ENCODE assay signal across 8 mouse cellular contexts in the genomic region with DNA sequence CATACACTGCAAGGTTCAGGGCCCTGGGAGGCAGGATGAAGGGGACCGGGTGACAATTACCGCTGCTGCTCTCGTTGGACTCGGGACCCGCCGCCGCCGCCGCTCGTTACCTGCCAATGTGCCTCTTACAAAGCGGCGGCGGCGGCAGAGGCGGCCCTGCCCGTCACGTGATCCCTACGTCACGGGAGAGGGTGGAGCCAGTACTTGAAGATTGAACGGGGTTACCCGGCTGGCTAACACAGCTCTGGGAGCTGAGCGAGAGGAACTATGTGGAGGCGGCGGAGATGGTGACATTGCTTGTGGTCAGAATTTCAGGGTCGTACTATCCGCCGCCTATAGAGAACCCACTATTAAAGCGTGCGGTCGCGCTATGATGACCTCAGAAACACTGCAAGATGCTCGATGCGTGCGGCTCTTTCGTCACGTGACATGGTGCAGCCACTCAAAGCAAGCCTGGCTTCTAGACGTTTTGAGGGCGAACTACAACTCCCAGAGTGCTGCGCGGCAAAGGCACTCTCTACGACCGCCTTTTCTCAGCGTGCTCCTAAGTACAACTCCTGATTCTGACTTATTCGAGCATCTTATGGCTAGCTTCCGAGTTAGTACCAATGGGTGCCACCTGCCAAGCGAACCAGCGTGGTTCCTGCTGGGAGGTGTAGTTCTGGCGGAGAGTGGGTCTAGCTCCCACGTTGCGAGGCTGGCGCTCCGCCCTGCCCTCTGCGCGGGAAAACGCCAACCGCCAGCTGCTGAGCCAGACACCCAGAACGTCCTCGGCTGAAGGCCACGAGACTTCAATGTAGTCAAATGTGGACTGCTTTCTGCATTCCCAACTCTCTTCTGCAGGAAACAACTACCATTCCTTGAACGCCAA. TPM values are rescaled to one million over a fixed set of nuclear protein-coding genes. Genes with fewer than 3 reads are reported as not detected.
DNase-seq lines count a peak whose midpoint lies in the region; ATAC-seq and TF ChIP-seq lines count a peak whose summit lies in the region.

Gene Ubap2, minus strand, starts transcription at position 165 of the 871 bp plus-strand sequence.

- in situ Hi-C loops in ES-E14 (cut with MboI; ENCODE audit: low sequenced_read_pairs in 2 of 2, unreplicated experiment in 2 of 2) = no loop called here

- WGBS in forebrain, embryonic 15.5 days = under 1% methylated on average over 60 of the region's 60 CpGs
- WGBS in lung, adult 2 months = under 1% methylated on average over 60 of the region's 60 CpGs

- TF ChIP-seq POLR2A in lung, adult 2 months (IDR thresholded peaks at IDR 0.05; ENCODE audit: borderline replicate concordance, extremely low read depth, low read depth, low read length) = no peak

- H3K4me2 ChIP-seq in forebrain, embryonic 15.5 days (replicated peaks) = peak within 1 kb of the TSS; percentile 82

- H3K4me3 ChIP-seq in ES-E14 (ENCODE audit: insufficient read depth in 1 of 2, low read depth in 1 of 2, low read length in 2 of 2, poor library complexity in 1 of 2, severe bottlenecking in 1 of 2) = peak within 1 kb of the TSS; percentile 89 to 96
- H3K4me3 ChIP-seq in forebrain, embryonic 15.5 days = peak within 1 kb of the TSS; percentile 88
- peak within 1 kb of the TSS; percentile 97 for H3K4me3 ChIP-seq in lung, adult 2 months (replicated peaks; ENCODE audit: extremely low read depth, low read depth, low read length)

- peak; percentile 98 for ATAC-seq in forebrain, embryonic 15.5 days (replicated peaks)
- peak; percentile 95 for ATAC-seq in neutrophil, adult 5-6 weeks (ENCODE audit: extremely low read depth, insufficient number of reproducible peaks, low FRiP score, poor library complexity, severe bottlenecking)

- no peak for TF ChIP-seq CTCF in lung, adult 2 months (IDR thresholded peaks at IDR 0.05; ENCODE audit: insufficient read depth, low read length)

- intact Hi-C loops in heart, postnatal 25 days (cut with DNase I) = loop anchor here (5.0 kb wide), 2 partner anchors 37 to 153 kb away; partner anchors contain the start of genes Dcaf12 and Nol6

- peak; percentile 99 for DNase-seq in ES-E14 (ENCODE audit: low read depth, low spot score)
- peak; percentile 98 for DNase-seq in cerebellum, adult 11-12 months
- DNase-seq in heart, postnatal 25 days (ENCODE audit: low spot score) = peak; percentile 94
- peak; percentile 96 to 100 for DNase-seq in layer of hippocampus, adult 18-20 months (ENCODE audit: low spot score in 2 of 2)
- DNase-seq in lung, adult 2 months = peak; percentile 98
- peak; percentile 94 to 96 for DNase-seq in thymus, adult 18-20 months

- no peaks in the 10 kb centered on the region for H3K9me3 ChIP-seq in ES-E14 (ENCODE audit: control insufficient read depth, insufficient read depth, low read depth, low read length)
- no peaks in the 10 kb centered on the region for H3K9me3 ChIP-seq in forebrain, embryonic 15.5 days

- H3K9ac ChIP-seq in ES-E14 (ENCODE audit: insufficient read depth, low read depth, low read length, poor library complexity, severe bottlenecking) = peak within 1 kb of the TSS; percentile 100
- H3K9ac ChIP-seq in forebrain, embryonic 15.5 days (replicated peaks) = peak within 1 kb of the TSS; percentile 91

- peaks cover 0 to 8% of the 10 kb centered on the region in 2 experiments; a peak in 3 of 4 replicates for H3K4me1 ChIP-seq in ES-E14 (ENCODE audit: control insufficient read depth in 2 of 2, insufficient read depth in 2 of 2, low read length in 2 of 2, poor library complexity in 1 of 2)
- H3K4me1 ChIP-seq in forebrain, embryonic 15.5 days = peaks cover 32% of the 10 kb centered on the region
- H3K4me1 ChIP-seq in lung, adult 2 months (ENCODE audit: control insufficient read depth, insufficient read depth, low read length) = peaks cover 4% of the 10 kb centered on the region; the same call in 1 of the 2 replicates

- no peaks in the 10 kb centered on the region for H3K27me3 ChIP-seq in forebrain, embryonic 15.5 days

- peak within 1 kb of the TSS; percentile 99 for H3K27ac ChIP-seq in ES-E14 (ENCODE audit: insufficient read depth, low read depth, low read length, poor library complexity, severe bottlenecking)
- H3K27ac ChIP-seq in forebrain, embryonic 15.5 days (replicated peaks) = peak within 1 kb of the TSS; percentile 93

- H3K36me3 ChIP-seq in ES-E14 (ENCODE audit: control insufficient read depth, insufficient read depth, low read length, poor library complexity, severe bottlenecking) = peaks cover 9% of the 10 kb centered on the region
- 0 out of 2 replicates have a peak, but pooled peaks cover 4% of the 10 kb centered on the region for H3K36me3 ChIP-seq in forebrain, embryonic 15.5 days

TF ChIP-seq in ES-E14, 5 proteins besides CTCF, POLR2A, EP300 and RAD21:
- no peak for TF ChIP-seq MAFK (IDR thresholded peaks at IDR 0.05; ENCODE audit: insufficient read depth, low read depth, low read length)
- TF ChIP-seq CHD2 (IDR thresholded peaks at IDR 0.05; ENCODE audit: low read depth, low read length) = 0 out of 2 replicates have a peak, but pooled peaks have one; percentile 13
- TF ChIP-seq HCFC1 (IDR thresholded peaks at IDR 0.05; ENCODE audit: borderline replicate concordance, insufficient read depth, low read length) = peak; percentile 94
- no peak for TF ChIP-seq ZC3H11A (IDR thresholded peaks at IDR 0.05; ENCODE audit: borderline replicate concordance, low read depth, low read length)
- no peak for TF ChIP-seq ZNF384 (IDR thresholded peaks at IDR 0.05; ENCODE audit: low read depth, low read length)
TF ChIP-seq in ES-E14: peak in this region for 2.

RNA-seq across cellular contexts. Expression of gene Ubap2, which starts in this region (rescaled TPM):
- 41.2 and 42.7 TPM in 2 replicates for total RNA-seq in ES-E14 (2012; rRNA removed)
- 54.9 and 58.9 TPM in 2 replicates for polyA plus RNA-seq in forebrain, embryonic 15.5 days (2015; fragmentation: Nextera tagmentation; extraction: Ambion mirVana)
- total RNA-seq in heart, postnatal 25 days (2021) = 10 to 100 TPM; 63.5 to 64.2 TPM
- 10 to 100 TPM; 37.7 to 39.6 TPM for total RNA-seq in layer of hippocampus, adult 18-20 months (2021)
- polyA plus RNA-seq in lung, adult 2 months (2012; rRNA removed) = 53.1 and 62.2 TPM in 2 replicates
- total RNA-seq in neutrophil, adult 5-6 weeks (2017) = 23.9 and 25.0 TPM in 2 replicates

Comparison
In these comparisons a context has a peak if more than half of its experiments do, and no peak if none do; other contexts are left out.
1. Peak in every context shown above with its lines: DNase-seq, ATAC-seq, H3K4me3 ChIP-seq and H3K27ac ChIP-seq.